Mouse (Mus musculus) urinary bladder, adult 2 months (tissue): ENCODE measurements around the gene Kxd1. TPM values are rescaled to one million over a fixed set of nuclear protein-coding genes. Genes with fewer than 3 reads are reported as not detected.
"Not testable (repeated sequence)": the region's sequence is repeated elsewhere in the genome, so short reads cannot be mapped to it uniquely, and the experiment has no call there.

Source experiments
- DNase-seq: peaks from one replicate; pipeline ENCODE4 v3.0.0; 2022; ENCODE audit warnings: low spot score
- polyA plus RNA-seq: library from polyadenylated mRNA; depleted of rRNA; stranded (reverse); fragments of >200 nt; gene quantifications from 2 replicates; pipeline ENCODE4 v1.2.3, GENCODE M21; 2012

The Kxd1 gene
- polyA plus RNA-seq, 1 experiment, result 74.2 TPM

DNA sequence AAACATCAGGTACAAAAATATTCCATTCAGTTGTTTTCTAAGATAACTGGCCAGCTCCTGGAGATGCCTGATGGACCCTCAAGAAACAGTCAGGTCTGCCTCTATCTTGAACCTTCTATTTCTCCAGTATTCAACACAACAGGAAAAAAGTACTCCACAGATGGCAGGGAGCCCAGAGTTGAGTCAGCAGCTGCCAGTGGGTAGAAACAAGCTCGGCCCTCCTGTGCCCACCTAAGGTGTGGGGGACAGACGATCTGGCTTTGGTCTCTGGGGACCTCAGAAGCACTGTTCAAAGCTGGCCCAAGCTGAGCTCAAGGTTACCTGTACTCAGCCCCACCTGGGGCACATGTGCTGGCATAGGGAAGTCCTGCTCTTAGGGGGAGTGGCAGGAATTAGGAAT, 14.3 kb downstream of the Kxd1 start:
- no peak for DNase-seq

DNA sequence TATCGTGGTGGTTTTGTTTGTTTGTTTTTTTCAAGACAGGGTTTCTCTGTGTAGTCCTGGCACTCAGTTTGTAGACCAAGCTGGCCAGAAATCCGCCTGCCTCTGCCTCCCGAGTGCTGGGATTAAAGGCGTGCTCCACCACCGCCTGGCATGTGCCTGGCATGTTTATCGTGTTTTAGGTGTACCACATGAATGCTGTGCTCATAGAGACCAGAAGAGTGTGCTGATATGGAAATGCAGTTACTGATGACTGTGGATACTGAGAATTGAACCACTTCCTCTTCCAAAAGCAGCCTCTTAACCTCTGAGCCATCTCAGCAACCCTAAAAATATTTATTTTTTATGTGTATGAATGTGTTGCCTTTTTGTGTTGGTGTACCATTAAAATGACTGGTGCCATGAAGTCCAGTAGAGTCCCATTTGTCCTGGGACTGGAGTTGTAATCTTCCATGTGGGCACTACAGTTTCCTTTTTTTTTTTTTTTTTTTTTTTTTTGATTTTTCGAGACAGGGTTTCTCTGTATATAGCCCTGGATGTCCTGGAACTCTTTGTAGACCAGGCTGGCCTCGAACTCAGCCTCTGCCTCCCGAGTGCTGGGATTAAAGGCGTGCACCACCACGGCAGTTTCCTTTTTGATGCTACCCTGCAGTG, 15.4 kb downstream of the Kxd1 start:
- DNase-seq, result no peak

- no peak for DNase-seq
These were observed 16.0 kb downstream of the Kxd1 start for GRCm38 (mm10) chr8:70511770-70512169.

DNA sequence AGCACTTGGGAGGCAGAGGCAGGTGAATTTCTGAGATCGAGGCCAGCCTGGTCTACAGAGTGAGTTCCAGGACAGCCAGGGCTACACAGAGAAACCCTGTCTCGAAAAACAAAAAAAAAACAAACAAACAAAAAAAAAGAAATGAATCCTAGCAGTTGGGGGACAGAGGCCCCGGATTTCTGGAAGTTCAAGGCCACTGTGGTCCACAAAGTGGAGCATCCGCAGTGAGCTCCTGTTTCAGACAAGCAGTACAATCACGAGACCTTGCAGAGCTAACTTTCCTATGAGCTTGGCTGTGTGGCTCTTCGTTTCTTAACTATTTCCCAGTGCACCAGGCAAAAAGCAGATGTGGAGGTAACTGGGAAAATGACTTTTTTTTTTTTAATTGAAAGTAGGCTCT, 16.6 kb downstream of the Kxd1 start:
- DNase-seq, result not testable (repeated sequence)

- DNase-seq, result peak; percentile 96
These were observed 17.4 kb downstream of the Kxd1 start, which contains the start of gene Uba52 for GRCm38 (mm10) chr8:70510228-70510915. Gene Uba52, minus strand, starts transcription at chr8:70510801.

GRCm38 (mm10) chr8:70509281-70509952, 18.3 kb downstream of the Kxd1 start:
- DNase-seq, result no peak

DNA sequence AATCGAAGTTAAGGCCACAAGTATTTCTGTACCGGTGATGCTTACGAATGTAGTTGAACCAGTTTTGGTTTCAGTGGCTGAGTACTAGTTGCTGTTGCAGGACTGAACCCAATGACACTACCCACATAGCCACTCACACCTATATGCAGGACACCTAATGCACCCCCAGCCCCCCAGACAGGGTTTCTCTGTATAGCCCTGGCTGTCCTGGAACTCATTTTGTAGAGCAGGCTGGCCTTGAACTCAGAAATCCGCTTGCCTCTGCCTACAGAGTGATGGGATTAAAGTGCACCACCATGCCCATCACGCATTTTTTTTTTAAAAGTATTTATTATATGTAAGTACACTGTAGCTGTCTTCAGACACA, 20.7 kb downstream of the Kxd1 start:
- no peak for DNase-seq

DNA sequence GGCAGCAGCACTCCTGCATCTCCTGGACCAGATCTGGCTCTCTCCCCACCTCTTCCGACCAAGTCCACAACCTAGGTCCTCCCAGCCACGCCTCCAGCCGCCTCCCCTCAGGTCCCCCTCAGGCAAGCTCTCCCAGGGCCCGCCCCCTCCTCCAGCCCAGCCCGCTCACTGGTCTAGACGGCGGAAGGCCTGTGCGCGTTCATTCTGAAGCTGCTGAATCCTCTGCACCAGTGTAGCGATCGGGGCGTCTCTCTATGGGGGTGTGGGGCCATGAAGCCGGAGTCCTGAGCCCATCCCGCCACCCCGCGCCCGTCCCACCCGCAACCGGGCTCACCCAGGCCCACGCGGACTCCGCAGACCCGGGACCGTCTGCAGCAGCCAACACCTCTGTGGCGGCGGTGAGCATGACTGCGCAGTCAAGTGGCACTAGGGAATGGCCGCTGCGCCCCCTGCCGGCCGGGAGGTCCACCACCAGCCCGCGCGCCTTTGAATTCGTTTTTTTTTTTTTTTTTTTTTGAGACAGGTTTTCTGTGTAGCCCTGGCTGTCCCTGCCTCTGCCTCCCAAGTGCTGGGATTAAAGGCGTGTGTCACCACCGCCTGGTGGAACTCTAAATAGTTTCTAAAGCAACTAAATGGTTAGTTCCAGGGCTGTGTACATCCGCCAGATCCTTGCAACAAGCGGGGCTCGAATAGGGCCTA, 21.3 kb downstream of the Kxd1 start, which contains the start of gene Rex1bd:
TSS of gene Rex1bd (minus strand) at position 425 of the 699 bp plus-strand sequence.
- DNase-seq, result peak; percentile 94

- DNase-seq, result no peak
These were observed 21.9 kb downstream of the Kxd1 start for GRCm38 (mm10) chr8:70505698-70506327.

DNA sequence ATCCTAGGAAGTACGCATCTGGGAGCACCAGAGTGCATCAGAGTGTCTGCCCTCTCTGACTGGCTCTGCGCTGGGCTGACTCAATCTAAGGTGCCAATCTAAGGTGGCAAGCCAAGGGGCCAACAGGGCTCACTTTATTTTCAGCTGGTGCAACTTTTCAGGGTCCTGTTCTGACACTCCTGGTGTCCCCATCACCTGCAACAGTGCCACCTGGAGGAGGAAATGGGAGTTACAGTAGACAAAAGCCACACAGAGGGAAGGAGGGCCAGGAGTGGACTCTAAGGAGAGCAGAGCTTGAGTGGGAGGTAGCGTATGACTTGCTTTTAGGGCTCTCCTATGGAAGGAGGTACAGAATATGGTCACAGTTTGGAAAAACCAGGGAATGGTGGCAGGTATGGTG, 22.9 kb downstream of the Kxd1 start:
- DNase-seq, result no peak

DNA sequence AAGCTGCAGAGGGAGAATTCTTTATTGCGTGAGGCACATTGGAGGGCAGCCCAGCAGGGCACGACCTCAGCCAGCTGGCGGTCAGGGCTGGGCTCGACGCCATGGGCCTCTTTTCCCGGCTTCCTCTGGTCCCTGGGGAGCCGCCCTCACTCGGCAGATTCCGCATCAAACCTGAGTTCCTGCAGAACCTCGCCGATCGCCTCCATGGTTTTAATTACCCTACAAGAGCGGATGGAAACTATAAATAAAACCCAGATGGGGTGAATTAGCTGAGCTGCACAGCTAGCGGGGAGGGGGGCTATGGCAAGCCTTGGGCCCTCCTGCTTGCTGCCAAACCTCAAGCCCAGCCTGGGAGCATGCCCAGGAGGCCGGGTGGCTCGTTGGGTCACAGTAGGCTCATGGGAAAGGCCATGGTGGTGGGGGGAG, 23.5 kb downstream of the Kxd1 start:
- no peak for DNase-seq

DNA sequence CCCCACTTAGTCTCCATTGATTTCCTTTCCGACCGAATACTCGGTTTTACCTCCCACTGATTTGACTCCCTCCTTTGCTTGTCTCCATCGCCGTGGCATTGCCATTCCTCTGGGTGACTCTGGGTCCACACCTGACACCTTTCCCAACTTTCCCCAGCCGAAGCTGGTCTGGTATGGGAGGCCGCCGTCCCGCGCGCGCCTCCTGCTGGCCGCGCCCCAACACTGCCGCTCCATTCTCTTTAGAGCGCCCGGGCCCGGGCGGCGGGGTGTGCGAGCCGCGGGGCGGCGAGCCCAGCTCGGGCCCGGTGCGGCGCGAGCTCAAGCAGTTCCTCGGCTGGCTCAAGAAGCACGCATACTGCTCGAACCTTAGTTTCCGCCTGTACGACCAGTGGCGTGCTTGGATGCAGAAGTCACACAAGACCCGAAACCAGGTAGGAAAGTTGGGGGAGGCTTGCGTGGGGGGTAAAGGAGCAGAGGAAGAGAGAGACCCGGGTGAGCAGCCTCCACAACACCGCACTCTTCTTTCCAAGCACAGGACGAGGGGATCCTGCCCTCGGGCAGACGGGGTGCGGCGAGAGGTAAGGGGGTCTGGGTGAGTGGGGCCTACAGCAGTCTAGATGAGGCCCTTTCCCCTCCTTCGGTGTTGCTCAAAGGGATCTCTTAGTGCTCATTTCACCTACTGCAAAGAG, 24.6 kb downstream of the Kxd1 start:
- DNase-seq, result no peak

DNA sequence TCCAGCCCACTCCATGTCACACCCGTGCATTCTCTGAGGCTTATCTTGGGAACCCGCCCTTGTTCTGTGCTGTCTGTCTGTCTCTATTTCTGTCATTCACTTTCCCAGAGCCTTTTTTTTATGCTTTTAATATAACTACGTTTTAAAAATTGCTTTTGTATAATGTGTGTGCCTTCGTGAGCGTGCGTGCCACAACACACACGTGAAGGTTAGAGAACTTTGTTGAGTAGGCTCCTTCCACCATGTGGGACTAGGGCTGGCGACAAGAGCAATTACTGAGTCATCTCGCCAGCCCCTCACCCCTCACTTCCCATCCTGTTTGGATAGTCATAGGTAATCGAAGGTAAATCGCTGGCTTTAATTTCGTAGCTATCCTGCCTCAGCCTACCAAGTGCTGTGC, 25.2 kb downstream of the Kxd1 start:
- DNase-seq, result no peak

DNA sequence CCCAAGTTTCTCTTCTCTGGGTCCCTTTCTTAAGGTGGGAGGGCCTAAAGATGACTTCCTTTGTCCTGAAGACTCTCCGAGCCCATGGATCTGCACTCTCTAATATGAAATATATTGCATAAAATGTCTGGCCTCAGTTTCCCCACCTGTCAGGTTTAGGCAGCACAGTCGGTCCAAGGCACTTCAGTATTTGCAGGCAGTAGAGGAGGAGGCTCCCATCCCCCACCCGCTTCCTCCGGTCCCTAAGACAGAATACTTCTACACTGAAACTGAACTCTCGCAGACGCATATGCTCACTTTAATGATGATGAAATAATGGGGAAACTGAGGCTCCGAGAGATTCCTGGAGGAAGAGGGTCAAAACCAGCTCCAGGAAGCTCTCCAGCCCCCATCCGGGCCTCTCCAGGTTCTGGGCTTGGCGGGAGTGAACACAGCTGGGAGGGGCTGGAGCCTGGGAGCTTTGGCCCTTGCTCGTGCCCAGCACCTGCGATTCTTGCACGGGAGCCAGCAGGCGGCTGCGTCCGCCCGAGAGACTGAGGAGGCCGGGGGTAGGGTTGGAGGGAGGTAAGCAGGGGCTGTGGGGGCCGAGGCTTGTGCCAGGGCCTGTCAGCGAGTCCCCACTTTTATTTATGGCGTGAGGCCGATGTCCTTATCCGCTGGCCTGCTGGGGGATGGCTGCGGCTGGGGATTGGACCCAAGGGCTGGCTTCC, 25.8 kb downstream of the Kxd1 start:
- no peak for DNase-seq

DNA sequence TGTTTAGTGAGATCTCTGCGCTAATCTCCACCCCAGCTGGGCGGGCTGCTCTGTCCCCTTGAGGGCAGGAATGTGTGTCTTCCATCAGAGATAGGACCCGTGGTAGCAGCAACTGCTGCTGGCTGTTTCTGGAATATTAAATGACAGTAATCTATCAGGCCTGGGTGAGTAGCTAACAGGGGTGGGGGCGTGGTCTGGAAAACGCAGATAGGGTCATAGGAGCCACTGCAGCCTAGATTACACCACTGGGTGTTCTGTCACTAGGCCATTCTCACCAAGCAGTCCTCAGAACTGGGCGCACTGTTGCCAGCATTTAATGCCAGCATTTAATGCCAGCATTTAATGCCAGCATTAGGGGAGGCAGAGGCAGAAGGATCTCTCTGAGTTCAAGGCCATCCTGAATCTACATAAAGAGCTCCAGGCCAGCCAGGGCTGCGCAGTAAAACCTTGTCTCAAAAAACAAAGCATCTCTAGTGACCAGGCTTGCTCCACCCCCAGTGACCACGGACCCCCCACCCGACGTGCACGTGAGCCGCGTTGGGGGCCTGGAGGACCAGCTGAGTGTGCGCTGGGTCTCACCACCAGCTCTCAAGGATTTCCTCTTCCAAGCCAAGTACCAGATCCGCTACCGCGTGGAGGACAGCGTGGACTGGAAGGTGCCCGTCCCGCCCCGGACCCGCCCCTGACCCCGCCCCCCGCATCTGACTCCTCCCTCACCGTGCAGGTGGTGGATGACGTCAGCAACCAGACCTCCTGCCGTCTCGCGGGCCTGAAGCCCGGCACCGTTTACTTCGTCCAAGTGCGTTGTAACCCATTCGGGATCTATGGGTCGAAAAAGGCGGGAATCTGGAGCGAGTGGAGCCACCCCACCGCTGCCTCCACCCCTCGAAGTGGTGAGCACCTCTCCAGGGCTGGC, 27.1 kb downstream of the Kxd1 start:
- DNase-seq, result no peak

DNA sequence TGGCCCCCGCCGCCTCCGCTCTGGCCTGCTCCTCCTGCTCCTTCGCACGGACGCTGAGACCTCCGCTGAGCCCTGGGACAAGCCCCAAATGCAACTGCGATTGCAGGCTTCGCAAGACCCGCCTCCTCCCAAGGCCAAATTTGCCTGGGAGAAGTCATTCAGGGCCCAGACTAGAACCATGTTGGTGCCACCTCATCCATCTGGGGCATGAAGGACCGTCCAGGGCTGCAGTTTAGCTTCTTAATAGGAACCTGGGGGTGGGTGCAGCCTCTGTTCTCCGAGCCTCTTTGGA, 32.0 kb downstream of the Kxd1 start:
- no peak for DNase-seq

DNA sequence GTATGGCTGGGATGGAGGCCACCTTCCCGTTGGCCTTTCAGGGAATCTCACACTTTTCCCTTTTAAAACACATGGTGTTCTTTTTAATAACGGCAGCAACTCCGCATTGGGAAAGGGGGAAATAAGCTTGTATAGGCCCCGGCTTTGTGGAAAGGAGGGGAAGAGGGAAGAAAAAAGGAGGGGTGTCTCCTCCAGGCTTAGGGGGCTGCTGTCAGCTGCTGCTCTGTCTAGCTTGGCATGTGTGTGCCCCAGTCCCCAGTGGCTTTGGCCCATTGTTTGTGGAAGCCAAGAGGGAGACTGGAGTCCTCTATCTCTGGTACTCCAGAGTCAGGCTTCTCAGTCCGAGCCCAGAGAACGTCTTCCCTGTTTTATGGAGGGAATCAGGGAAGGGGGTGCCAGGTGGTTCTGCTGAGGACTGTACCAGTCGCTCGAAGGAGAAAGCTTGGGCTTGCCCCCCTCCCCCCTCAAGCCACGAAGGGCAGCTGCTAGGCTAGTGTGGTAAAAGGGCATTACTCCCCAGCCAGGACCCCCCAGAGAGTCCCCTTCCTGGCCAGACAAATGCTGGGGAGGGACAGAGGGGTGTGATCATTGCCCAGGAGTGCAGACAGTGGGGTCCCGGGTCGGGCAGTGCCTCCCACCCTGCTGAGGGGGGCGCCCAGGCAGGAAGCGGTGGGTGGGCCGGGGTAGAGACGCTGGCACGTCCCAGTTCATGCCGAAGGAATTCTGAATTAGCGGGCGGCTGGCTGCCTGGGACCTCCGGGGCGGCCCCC, 32.6 kb downstream of the Kxd1 start:
- DNase-seq, result no peak

- no peak for DNase-seq
These were observed 33.3 kb downstream of the Kxd1 start for GRCm38 (mm10) chr8:70494416-70494945.
